Mouse (Mus musculus): ENCODE data around the gene Atp5g2. TPM values are rescaled to one million over a fixed set of nuclear protein-coding genes. Genes with fewer than 3 reads are reported as not detected.
"Not testable (repeated sequence)": the region's sequence is repeated elsewhere in the genome, so short reads cannot be mapped to it uniquely, and the experiment has no call there.

Gene Atp5g2
- total RNA-seq, 2 experiments from 2014 or later, result 11.4 to 13.4 TPM

GRCm38 (mm10) chr15:102670281-102670680 is 1.9 kb downstream of the Atp5g2 start:
- DNase-seq (ENCODE audit: extremely low spot score in 1 of 2, low spot score in 1 of 2), result no peak

GRCm38 (mm10) chr15:102669571-102669970 is 2.6 kb downstream of the Atp5g2 start:
- DNase-seq (ENCODE audit: extremely low spot score in 1 of 2, low spot score in 1 of 2), result no peak

- peak in 1 of 2 experiments; percentile 60 for DNase-seq (ENCODE audit: extremely low spot score in 1 of 2, low spot score in 1 of 2)
Observed at GRCm38 (mm10) chr15:102665494-102665893, 6.7 kb downstream of the Atp5g2 start.

- no peak for DNase-seq (ENCODE audit: extremely low spot score in 1 of 2, low spot score in 1 of 2)
Observed at GRCm38 (mm10) chr15:102663825-102664224, 8.3 kb downstream of the Atp5g2 start.

- DNase-seq (ENCODE audit: extremely low spot score in 1 of 2, low spot score in 1 of 2), result not testable (repeated sequence)
Observed at GRCm38 (mm10) chr15:102662601-102663000, 9.6 kb downstream of the Atp5g2 start.

- DNase-seq (ENCODE audit: extremely low spot score in 1 of 2, low spot score in 1 of 2), result no peak
Observed at GRCm38 (mm10) chr15:102657926-102658381, 14.2 kb downstream of the Atp5g2 start.

GRCm38 (mm10) chr15:102656658-102657057 is 15.5 kb downstream of the Atp5g2 start:
- no peak for DNase-seq (ENCODE audit: extremely low spot score in 1 of 2, low spot score in 1 of 2)

- not testable (repeated sequence) for DNase-seq (ENCODE audit: extremely low spot score in 1 of 2, low spot score in 1 of 2)
Observed at GRCm38 (mm10) chr15:102651928-102652660, 20.1 kb downstream of the Atp5g2 start.

GRCm38 (mm10) chr15:102651107-102651506 is 21.0 kb downstream of the Atp5g2 start:
- DNase-seq (ENCODE audit: extremely low spot score in 1 of 2, low spot score in 1 of 2), result no peak

- DNase-seq (ENCODE audit: extremely low spot score in 1 of 2, low spot score in 1 of 2), result peak in 1 of 2 experiments; percentile 11
Observed at GRCm38 (mm10) chr15:102635817-102636216, 36.3 kb downstream of the Atp5g2 start.

GRCm38 (mm10) chr15:102634684-102635083 is 37.5 kb downstream of the Atp5g2 start:
- no peak for DNase-seq (ENCODE audit: extremely low spot score in 1 of 2, low spot score in 1 of 2)

- peak in 1 of 2 experiments; percentile 39 for DNase-seq (ENCODE audit: extremely low spot score in 1 of 2, low spot score in 1 of 2)
Observed at GRCm38 (mm10) chr15:102625687-102626055, 46.5 kb downstream of the Atp5g2 start.

GRCm38 (mm10) chr15:102624970-102625686 is 47.0 kb downstream of the Atp5g2 start, which contains the start of the genes Gm28047 and Atf7:
Gm28047 (minus strand) TSS chr15:102625067.
Atf7 (minus strand) TSS chr15:102625464.
- DNase-seq (ENCODE audit: extremely low spot score in 1 of 2, low spot score in 1 of 2), result peak; percentile 97 to 99

GRCm38 (mm10) chr15:102624291-102624969 is 47.7 kb downstream of the Atp5g2 start:
- peak; percentile 11 to 17 for DNase-seq (ENCODE audit: extremely low spot score in 1 of 2, low spot score in 1 of 2)

- DNase-seq (ENCODE audit: extremely low spot score in 1 of 2, low spot score in 1 of 2), result no peak
Observed at GRCm38 (mm10) chr15:102623121-102623520, 49.0 kb downstream of the Atp5g2 start.

GRCm38 (mm10) chr15:102622536-102622935 is 49.6 kb downstream of the Atp5g2 start:
- no peak for DNase-seq (ENCODE audit: extremely low spot score in 1 of 2, low spot score in 1 of 2)

- DNase-seq (ENCODE audit: extremely low spot score in 1 of 2, low spot score in 1 of 2), result no peak
Observed at GRCm38 (mm10) chr15:102620765-102621164, 51.4 kb downstream of the Atp5g2 start.

- DNase-seq (ENCODE audit: extremely low spot score in 1 of 2, low spot score in 1 of 2), result no peak
Observed at GRCm38 (mm10) chr15:102619486-102619885, 52.7 kb downstream of the Atp5g2 start.

- no peak for DNase-seq (ENCODE audit: extremely low spot score in 1 of 2, low spot score in 1 of 2)
Observed at GRCm38 (mm10) chr15:102617654-102618053, 54.5 kb downstream of the Atp5g2 start.

GRCm38 (mm10) chr15:102616174-102616573 is 56.0 kb downstream of the Atp5g2 start:
- no peak for DNase-seq (ENCODE audit: extremely low spot score in 1 of 2, low spot score in 1 of 2)

- no peak for DNase-seq (ENCODE audit: extremely low spot score in 1 of 2, low spot score in 1 of 2)
Observed at GRCm38 (mm10) chr15:102614224-102614623, 57.9 kb downstream of the Atp5g2 start.
